Mouse (Mus musculus) kidney, adult 8-10 months (tissue): ENCODE measurements around the gene Dip2c.

Source experiments
- DNase-seq, 2 experiments: peaks; one replicate each; pipeline ENCODE4 v3.0.0; 2022

Dip2c gene

GRCm38 (mm10) chr13:9426779-9427178 lies 150.5 kb downstream of the Dip2c start:
- peak; percentile 22 to 24 for DNase-seq

GRCm38 (mm10) chr13:9429884-9430283 lies 153.6 kb downstream of the Dip2c start:
- DNase-seq, result no peak

GRCm38 (mm10) chr13:9430724-9431123 lies 154.4 kb downstream of the Dip2c start:
- DNase-seq, result no peak

GRCm38 (mm10) chr13:9431441-9431840 lies 155.1 kb downstream of the Dip2c start:
- no peak for DNase-seq

- DNase-seq, result peak in 1 of 2 experiments; percentile 13
Measured at GRCm38 (mm10) chr13:9443066-9443465, 166.7 kb downstream of the Dip2c start.

- DNase-seq, result peak in 1 of 2 experiments; percentile 12
Measured at GRCm38 (mm10) chr13:9445533-9446294, 169.4 kb downstream of the Dip2c start.

GRCm38 (mm10) chr13:9446448-9447115 lies 170.3 kb downstream of the Dip2c start:
- no peak for DNase-seq

- no peak for DNase-seq
Measured at GRCm38 (mm10) chr13:9450276-9450675, 173.9 kb downstream of the Dip2c start.

- DNase-seq, result no peak
Measured at GRCm38 (mm10) chr13:9451952-9452351, 175.6 kb downstream of the Dip2c start.

GRCm38 (mm10) chr13:9454426-9455177 lies 178.3 kb downstream of the Dip2c start:
- DNase-seq, result peak; percentile 73 to 91

GRCm38 (mm10) chr13:9455979-9456378 lies 179.7 kb downstream of the Dip2c start:
- DNase-seq, result no peak

- DNase-seq, result no peak
Measured at GRCm38 (mm10) chr13:9457420-9458308, 181.3 kb downstream of the Dip2c start.

- no peak for DNase-seq
Measured at GRCm38 (mm10) chr13:9464457-9464856, 188.1 kb downstream of the Dip2c start.

GRCm38 (mm10) chr13:9467216-9467615 lies 190.9 kb downstream of the Dip2c start:
- DNase-seq, result peak; percentile 41 to 49

GRCm38 (mm10) chr13:9473383-9473782 lies 197.1 kb downstream of the Dip2c start:
- DNase-seq, result no peak

- peak in 1 of 2 experiments; percentile 11 for DNase-seq
Measured at GRCm38 (mm10) chr13:9481722-9482121, 205.4 kb downstream of the Dip2c start.

GRCm38 (mm10) chr13:9489696-9490095 lies 213.4 kb downstream of the Dip2c start:
- DNase-seq, result peak; percentile 15 to 32

- peak in 1 of 2 experiments; percentile 16 for DNase-seq
Measured at GRCm38 (mm10) chr13:9494726-9495125, 218.4 kb downstream of the Dip2c start.

GRCm38 (mm10) chr13:9504118-9504856 lies 228.0 kb downstream of the Dip2c start:
- DNase-seq, result peak in 1 of 2 experiments; percentile 13

GRCm38 (mm10) chr13:9538556-9538955 lies 262.2 kb downstream of the Dip2c start:
- no peak for DNase-seq

- DNase-seq, result peak; percentile 45 to 66
Measured at GRCm38 (mm10) chr13:9547698-9548344, 271.5 kb downstream of the Dip2c start.
